ENCODE assay signal across 10 mouse cellular contexts in genomic region chr4:45815542-45815941, GRCm38 (mm10). TPM values are rescaled to one million over a fixed set of nuclear protein-coding genes. Genes with fewer than 3 reads are reported as not detected.
A peak's percentile ranks its signal among the peaks of the same experiment; 100 is the strongest.
DNase-seq lines count a peak whose midpoint lies in the region; ATAC-seq and TF ChIP-seq lines count a peak whose summit lies in the region.
"Had no signal": no experiment of that assay in that cellular context is flagged by ENCODE, and none has a peak within 500 bp of the region (broad histone marks: within the 10 kb centered on the region; RNA-seq: fewer than 3 reads in every experiment).

No protein-coding gene starts in this region.

- no peak overlapping the region for H3K9ac ChIP-seq in kidney, embryonic 14.5 days (ENCODE audit: low read depth, low read length)
- no peak overlapping the region for H3K9ac ChIP-seq in ES-Bruce4 (ENCODE audit: low read depth, poor library complexity, severe bottlenecking)
- H3K9ac ChIP-seq in embryonic facial prominence, embryonic 11.5 days (replicated peaks; ENCODE audit: low read length): no peak overlapping the region
- H3K9ac ChIP-seq in kidney, postnatal 0 days (ENCODE audit: low read depth, low read length): no peak overlapping the region
- H3K9ac ChIP-seq: embryonic facial prominence, embryonic 13.5 days; limb, embryonic 12.5 days had no signal

- H3K4me2 ChIP-seq in kidney, embryonic 14.5 days (replicated peaks; ENCODE audit: low read depth, low read length): no peak overlapping the region
- H3K4me2 ChIP-seq in embryonic facial prominence, embryonic 11.5 days (ENCODE audit: low read depth, low read length): no peak overlapping the region
- no peak overlapping the region for H3K4me2 ChIP-seq in kidney, postnatal 0 days (ENCODE audit: low read length)
- H3K4me2 ChIP-seq: embryonic facial prominence, embryonic 13.5 days; limb, embryonic 12.5 days had no signal

- peak; percentile 51 for DNase-seq in kidney, adult 18-20 months
- peak; percentile 80 for DNase-seq in adrenal gland, postnatal 14 days
- DNase-seq in embryonic facial prominence, embryonic 11.5 days (ENCODE audit: low spot score): peak; percentile 70
- peak; percentile 66 for DNase-seq in kidney, postnatal 0 days (ENCODE audit: low spot score)
- peak; percentile 37 for DNase-seq in yolk sac, embryonic 10.5 days (ENCODE audit: low spot score)

- no peaks in the 10 kb centered on the region for H3K9me3 ChIP-seq in kidney, embryonic 14.5 days (ENCODE audit: control insufficient read depth, low read length)
- H3K9me3 ChIP-seq in ES-Bruce4 (replicated peaks; ENCODE audit: control insufficient read depth, insufficient read depth, low read length, poor library complexity, severe bottlenecking): no peaks in the 10 kb centered on the region
- no peaks in the 10 kb centered on the region for H3K9me3 ChIP-seq in embryonic facial prominence, embryonic 11.5 days (replicated peaks; ENCODE audit: control insufficient read depth, low read length)
- H3K9me3 ChIP-seq in kidney, postnatal 0 days (replicated peaks; ENCODE audit: low read length): no peaks in the 10 kb centered on the region
- H3K9me3 ChIP-seq: embryonic facial prominence, embryonic 13.5 days; limb, embryonic 12.5 days had no signal

- H3K4me3 ChIP-seq in kidney, embryonic 14.5 days (ENCODE audit: low read length): no peak overlapping the region
- H3K4me3 ChIP-seq in ES-Bruce4 (ENCODE audit: low read depth, low read length): no peak overlapping the region
- H3K4me3 ChIP-seq in embryonic facial prominence, embryonic 11.5 days (ENCODE audit: low read depth, low read length): no peak overlapping the region
- no peak overlapping the region for H3K4me3 ChIP-seq in kidney, postnatal 0 days (replicated peaks; ENCODE audit: low read depth, low read length)
- H3K4me3 ChIP-seq: embryonic facial prominence, embryonic 13.5 days; limb, embryonic 12.5 days had no signal

- H3K36me3 ChIP-seq in kidney, embryonic 14.5 days (ENCODE audit: control insufficient read depth, insufficient read depth, low read length): no peaks in the 10 kb centered on the region
- H3K36me3 ChIP-seq in ES-Bruce4 (ENCODE audit: control insufficient read depth, insufficient read depth, low read length, poor library complexity, severe bottlenecking): no peaks in the 10 kb centered on the region
- H3K36me3 ChIP-seq in embryonic facial prominence, embryonic 11.5 days (replicated peaks; ENCODE audit: control insufficient read depth, insufficient read depth, low read depth, low read length): no peaks in the 10 kb centered on the region
- H3K36me3 ChIP-seq in kidney, postnatal 0 days (ENCODE audit: insufficient read depth, low read length): no peaks in the 10 kb centered on the region
- H3K36me3 ChIP-seq: embryonic facial prominence, embryonic 13.5 days; limb, embryonic 12.5 days had no signal

- TF ChIP-seq EP300 in ES-Bruce4 (IDR thresholded peaks at IDR 0.05; ENCODE audit: insufficient read depth, low read depth, low read length): 0 out of 2 replicates have a peak, but pooled peaks have one; percentile 62

- no peak for ATAC-seq in kidney, embryonic 14.5 days (ENCODE audit: low FRiP score, low TSS enrichment)
- no peak for ATAC-seq in embryonic facial prominence, embryonic 11.5 days (replicated peaks; ENCODE audit: insufficient number of reproducible peaks, low FRiP score, low TSS enrichment, low read depth)
- no peak for ATAC-seq in kidney, postnatal 0 days (replicated peaks; ENCODE audit: low FRiP score, low read depth)
- peak; percentile 64 for ATAC-seq in megakaryocyte progenitor cell, adult 5-6 weeks (replicated peaks; ENCODE audit: poor library complexity)

- WGBS in kidney, embryonic 14.5 days: 47% methylated on average over 7 of the region's 7 CpGs
- WGBS in embryonic facial prominence, embryonic 11.5 days: 30% methylated on average over 7 of the region's 7 CpGs
- 46% methylated on average over 7 of the region's 7 CpGs for WGBS in kidney, postnatal 0 days

- no peaks in the 10 kb centered on the region for H3K27me3 ChIP-seq in kidney, embryonic 14.5 days (ENCODE audit: control insufficient read depth, insufficient read depth, low read length)
- H3K27me3 ChIP-seq in ES-Bruce4 (ENCODE audit: control insufficient read depth, insufficient read depth, low read length, poor library complexity, severe bottlenecking): no peaks in the 10 kb centered on the region
- H3K27me3 ChIP-seq in embryonic facial prominence, embryonic 11.5 days (ENCODE audit: control insufficient read depth, insufficient read depth, low read length): no peaks in the 10 kb centered on the region; the same call in 1 of the 2 replicates
- H3K27me3 ChIP-seq in kidney, postnatal 0 days (ENCODE audit: insufficient read depth, low read length): no peaks in the 10 kb centered on the region

- no peak for TF ChIP-seq POLR2A in ES-Bruce4 (IDR thresholded peaks at IDR 0.05; ENCODE audit: insufficient read depth, low read length)

- peak; percentile 47 for TF ChIP-seq CTCF in ES-Bruce4 (IDR thresholded peaks at IDR 0.05; ENCODE audit: low read depth, low read length)
- peak; percentile 69 for TF ChIP-seq CTCF in kidney, postnatal 0 days (IDR thresholded peaks at IDR 0.05; ENCODE audit: low read depth)

- no peak overlapping the region for H3K27ac ChIP-seq in kidney, embryonic 14.5 days (ENCODE audit: low read depth, low read length)
- no peak overlapping the region for H3K27ac ChIP-seq in ES-Bruce4 (ENCODE audit: insufficient read depth, low read length)
- no peak overlapping the region for H3K27ac ChIP-seq in embryonic facial prominence, embryonic 11.5 days (replicated peaks; ENCODE audit: low read depth, low read length)
- H3K27ac ChIP-seq in kidney, postnatal 0 days: no peak overlapping the region
- H3K27ac ChIP-seq: embryonic facial prominence, embryonic 13.5 days; limb, embryonic 12.5 days had no signal

- peaks cover 10% of the 10 kb centered on the region for H3K4me1 ChIP-seq in kidney, embryonic 14.5 days (ENCODE audit: control insufficient read depth, insufficient read depth, low read length)
- H3K4me1 ChIP-seq in ES-Bruce4 (ENCODE audit: control insufficient read depth, insufficient read depth, low read length): peaks cover 17% of the 10 kb centered on the region
- H3K4me1 ChIP-seq in embryonic facial prominence, embryonic 11.5 days (ENCODE audit: control insufficient read depth, insufficient read depth, low read length): peaks cover 3% of the 10 kb centered on the region; the same call in 1 of the 2 replicates
- peaks cover 13% of the 10 kb centered on the region for H3K4me1 ChIP-seq in kidney, postnatal 0 days (replicated peaks; ENCODE audit: insufficient read depth, low read length)

RNA-seq across cellular contexts. Expression of gene Igfbpl1, which starts 11.2 kb away (rescaled TPM):
- 0.14 TPM in 2 replicates for polyA plus RNA-seq in kidney, embryonic 14.5 days (2014; fragmentation: Nextera tagmentation; extraction: Ambion mirVana)
- 2.3 and 4.1 TPM in 2 replicates for polyA plus RNA-seq in ES-Bruce4 (2011; ENCODE audit: insufficient read depth, insufficient read length, low read depth, missing spikeins)
- total RNA-seq in adrenal gland, postnatal 14 days (2021): not detected in 2 replicates
- 10.0 and 13.4 TPM in 2 replicates for polyA plus RNA-seq in embryonic facial prominence, embryonic 11.5 days (2014; fragmentation: Nextera tagmentation; extraction: Ambion mirVana)
- polyA plus RNA-seq in kidney, postnatal 0 days (2015; fragmentation: Nextera tagmentation; extraction: Ambion mirVana): 0.04 TPM in 1 of 2 replicates, not detected in the other
- not detected in 2 replicates for total RNA-seq in megakaryocyte progenitor cell, adult 5-6 weeks (2015)
- not detected in 2 replicates for total RNA-seq in megakaryocyte progenitor cell, adult 5-6 weeks (2017)

RNA-seq across cellular contexts. Expression of gene Aldh1b1, which starts 16.7 kb away (rescaled TPM):
- 2.0 and 2.2 TPM in 2 replicates for polyA plus RNA-seq in kidney, embryonic 14.5 days (2014; fragmentation: Nextera tagmentation; extraction: Ambion mirVana)
- 9.3 and 15.9 TPM in 2 replicates for polyA plus RNA-seq in ES-Bruce4 (2011; ENCODE audit: insufficient read depth, insufficient read length, low read depth, missing spikeins)
- total RNA-seq in adrenal gland, postnatal 14 days (2021): 10.2 and 34.6 TPM in 2 replicates
- 2.0 and 2.3 TPM in 2 replicates for polyA plus RNA-seq in embryonic facial prominence, embryonic 11.5 days (2014; fragmentation: Nextera tagmentation; extraction: Ambion mirVana)
- polyA plus RNA-seq in kidney, postnatal 0 days (2015; fragmentation: Nextera tagmentation; extraction: Ambion mirVana): 9.7 and 12.1 TPM in 2 replicates
- 5.4 and 7.5 TPM in 2 replicates for total RNA-seq in megakaryocyte progenitor cell, adult 5-6 weeks (2015)
- total RNA-seq in megakaryocyte progenitor cell, adult 5-6 weeks (2017): 21.9 and 28.6 TPM in 2 replicates

RNA-seq across cellular contexts. Expression of gene Stra6l, which starts 32.9 kb away (rescaled TPM):
- polyA plus RNA-seq in kidney, embryonic 14.5 days (2014; fragmentation: Nextera tagmentation; extraction: Ambion mirVana): 0.29 and 0.61 TPM in 2 replicates
- 0.84 and 1.0 TPM in 2 replicates for polyA plus RNA-seq in ES-Bruce4 (2011; ENCODE audit: insufficient read depth, insufficient read length, low read depth, missing spikeins)
- 0.56 and 7.0 TPM in 2 replicates for total RNA-seq in adrenal gland, postnatal 14 days (2021)
- polyA plus RNA-seq in embryonic facial prominence, embryonic 11.5 days (2014; fragmentation: Nextera tagmentation; extraction: Ambion mirVana): 0.13 and 0.14 TPM in 2 replicates
- 1.5 and 1.9 TPM in 2 replicates for polyA plus RNA-seq in kidney, postnatal 0 days (2015; fragmentation: Nextera tagmentation; extraction: Ambion mirVana)
- 0.24 TPM in 1 of 2 replicates, not detected in the other for total RNA-seq in megakaryocyte progenitor cell, adult 5-6 weeks (2015)
- 0.07 TPM in 1 of 2 replicates, not detected in the other for total RNA-seq in megakaryocyte progenitor cell, adult 5-6 weeks (2017)
- polyA plus RNA-seq: embryonic facial prominence, embryonic 13.5 days had no signal
